Mouse (Mus musculus): ENCODE measurements around the gene Ttll6.

DNA sequence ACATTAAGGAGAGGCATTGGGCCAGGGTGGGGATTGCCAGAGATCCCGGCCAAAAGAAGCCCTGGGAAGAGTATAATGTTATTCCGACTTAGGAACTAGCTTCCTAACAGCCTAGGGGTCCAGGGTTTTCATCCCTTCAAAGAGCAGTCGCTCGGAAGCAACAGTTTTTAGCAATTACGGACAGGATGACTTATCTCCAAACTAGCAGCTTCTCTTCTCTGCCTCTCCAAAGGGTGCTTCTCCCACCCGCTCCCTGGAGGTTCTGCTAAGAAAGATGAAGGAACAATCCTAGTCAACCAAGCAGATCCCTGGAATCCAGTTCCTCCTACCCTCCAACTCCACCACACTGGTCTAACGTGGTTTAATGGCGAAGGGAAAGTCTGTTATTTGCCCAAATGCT is 44.8 kb downstream of the Ttll6 start:
- TF ChIP-seq POLR2A (IDR thresholded peaks at IDR 0.05; ENCODE audit: borderline replicate concordance, extremely low read depth, low read depth, low read length) (no peak), CTCF (IDR thresholded peaks at IDR 0.05; ENCODE audit: insufficient read depth, low read length) (no peak)
